Mouse (Mus musculus) inflammation-experienced regulatory T-cells, adult 6 months (primary cell): ENCODE results near the gene Snx6. TPM values are rescaled to one million over a fixed set of nuclear protein-coding genes. Genes with fewer than 3 reads are reported as not detected.
"Not testable (repeated sequence)": the region's sequence is repeated elsewhere in the genome, so short reads cannot be mapped to it uniquely, and the experiment has no call there.

Experiments used
- ATAC-seq: one replicate; pipeline ENCODE4 v1.8.0; 2017
- polyA plus RNA-seq, 3 experiments: library from polyadenylated mRNA; unstranded; fragments of 100-300 nt; shearing (Covaris generic); gene quantifications; one replicate each; pipeline ENCODE4 v1.2.1; 2017

The Snx6 gene
- 100 to 1,000 TPM; 152 to 187 (median 170) TPM for polyA plus RNA-seq

- ATAC-seq: peak; percentile 95
Measured at GRCm38 (mm10) chr12:54795153-54795998, at the start of gene Snx6. Gene Snx6 (minus strand): TSS chr12:54795703.

- no peak for ATAC-seq
Measured at GRCm38 (mm10) chr12:54844415-54844814, 48.9 kb upstream of the Snx6 start.

- no peak for ATAC-seq
Measured at GRCm38 (mm10) chr12:54841576-54841975, 46.1 kb upstream of the Snx6 start.

GRCm38 (mm10) chr12:54839815-54840214, 44.3 kb upstream of the Snx6 start:
- ATAC-seq: no peak

- no peak for ATAC-seq
Measured at GRCm38 (mm10) chr12:54838931-54839330, 43.4 kb upstream of the Snx6 start.

- no peak for ATAC-seq
Measured at GRCm38 (mm10) chr12:54835608-54836570, 40.4 kb upstream of the Snx6 start.

- ATAC-seq: peak; percentile 32
Measured at GRCm38 (mm10) chr12:54834925-54835447, 39.5 kb upstream of the Snx6 start.

- no peak for ATAC-seq
Measured at GRCm38 (mm10) chr12:54833856-54834399, 38.4 kb upstream of the Snx6 start.

- ATAC-seq: not testable (repeated sequence)
Measured at GRCm38 (mm10) chr12:54831927-54832326, 36.4 kb upstream of the Snx6 start.

GRCm38 (mm10) chr12:54830574-54830973, 35.1 kb upstream of the Snx6 start:
- ATAC-seq: peak; percentile 94

GRCm38 (mm10) chr12:54829876-54830275, 34.4 kb upstream of the Snx6 start:
- ATAC-seq: no peak

GRCm38 (mm10) chr12:54828043-54828442, 32.5 kb upstream of the Snx6 start:
- no peak for ATAC-seq

- ATAC-seq: no peak
Measured at GRCm38 (mm10) chr12:54825202-54825601, 29.7 kb upstream of the Snx6 start.

GRCm38 (mm10) chr12:54822836-54823426, 27.4 kb upstream of the Snx6 start:
- no peak for ATAC-seq

- no peak for ATAC-seq
Measured at GRCm38 (mm10) chr12:54820684-54821161, 25.2 kb upstream of the Snx6 start.

GRCm38 (mm10) chr12:54819181-54819935, 23.9 kb upstream of the Snx6 start:
- no peak for ATAC-seq

- no peak for ATAC-seq
Measured at GRCm38 (mm10) chr12:54810142-54810541, 14.6 kb upstream of the Snx6 start.

- ATAC-seq: no peak
Measured at GRCm38 (mm10) chr12:54807481-54807880, 12.0 kb upstream of the Snx6 start.

- no peak for ATAC-seq
Measured at GRCm38 (mm10) chr12:54806131-54806530, 10.6 kb upstream of the Snx6 start.

GRCm38 (mm10) chr12:54805254-54806002, 9.9 kb upstream of the Snx6 start:
- no peak for ATAC-seq

GRCm38 (mm10) chr12:54803531-54803930, 8.0 kb upstream of the Snx6 start:
- ATAC-seq: no peak
